Mouse (Mus musculus): ENCODE measurements around the gene Dnah11. TPM values are rescaled to one million over a fixed set of nuclear protein-coding genes. Genes with fewer than 3 reads are reported as not detected.

Gene Dnah11
- polyA plus RNA-seq (2012; rRNA removed): 0.53 and 1.1 TPM in 2 replicates

DNA sequence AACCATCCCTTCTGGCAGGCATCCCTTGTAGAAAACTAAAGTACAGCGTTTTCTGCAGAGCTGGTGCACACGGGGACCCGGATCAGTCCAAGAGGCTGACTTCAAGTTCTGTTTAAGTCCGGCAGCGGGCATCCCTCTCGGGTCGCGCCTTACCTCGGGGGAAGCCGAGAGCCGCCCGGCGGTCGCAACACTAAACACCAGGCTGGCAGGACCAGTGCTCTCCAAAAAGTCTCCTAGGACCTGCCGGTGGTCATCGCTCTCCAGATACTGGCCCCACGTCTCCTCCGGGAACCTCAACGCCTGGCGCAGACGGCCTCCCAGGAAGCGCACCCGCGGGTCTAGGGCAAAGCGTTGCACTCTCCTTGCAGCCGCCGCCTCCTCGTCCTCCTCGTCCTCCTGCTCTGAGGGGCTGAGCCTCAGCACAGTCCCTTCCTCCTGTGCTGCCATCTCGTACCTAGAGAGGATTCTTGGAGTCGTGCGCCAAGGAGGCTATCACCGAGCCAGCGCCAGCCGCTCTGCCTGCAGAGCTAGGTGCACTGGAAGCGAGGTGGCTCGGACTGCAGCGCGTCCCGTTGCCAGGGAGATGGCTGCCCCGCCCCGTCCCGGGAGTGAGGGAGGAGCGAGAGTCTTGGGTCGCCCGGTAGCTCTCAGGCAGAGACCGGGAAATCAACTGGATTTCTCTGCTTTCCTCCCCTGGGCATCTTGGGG lies at the start of gene Dnah11:
Dnah11 (minus strand) TSS at position 658 of the 708 bp plus-strand sequence.
- no peak for DNase-seq (ENCODE audit: low read depth)

DNA sequence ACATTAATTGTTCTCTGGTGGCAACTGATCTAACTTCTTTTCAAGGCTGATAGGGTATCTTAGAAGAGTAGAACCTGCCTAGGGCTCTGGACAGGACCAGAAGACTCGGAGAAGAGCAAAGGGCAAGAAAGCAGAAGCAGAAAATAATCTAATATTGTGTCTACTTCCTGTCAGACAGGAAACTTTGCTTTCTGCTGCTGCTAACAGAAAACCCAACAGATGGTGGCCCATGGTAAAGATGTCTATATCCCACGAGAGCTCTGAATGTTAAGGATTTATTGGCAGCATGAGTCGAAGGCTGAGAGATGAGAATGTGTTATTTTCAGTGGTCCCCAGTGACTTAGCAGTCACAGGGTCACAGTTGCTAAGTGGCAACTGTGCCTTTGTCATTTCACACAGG lies 22.3 kb upstream of the Dnah11 start:
- no peak for DNase-seq (ENCODE audit: low read depth)

GRCm38 (mm10) chr12:118220062-118220461 lies 21.2 kb upstream of the Dnah11 start:
- DNase-seq (ENCODE audit: low read depth): no peak

- no peak for DNase-seq (ENCODE audit: low read depth)
These were observed 13.3 kb upstream of the Dnah11 start for GRCm38 (mm10) chr12:118212163-118212562.

GRCm38 (mm10) chr12:118196583-118196982 lies 2.3 kb downstream of the Dnah11 start:
- DNase-seq (ENCODE audit: low read depth): no peak

GRCm38 (mm10) chr12:118189535-118189934 lies 9.3 kb downstream of the Dnah11 start:
- DNase-seq (ENCODE audit: low read depth): no peak

- no peak for DNase-seq (ENCODE audit: low read depth)
These were observed 11.2 kb downstream of the Dnah11 start for GRCm38 (mm10) chr12:118187663-118188062.

- no peak for DNase-seq (ENCODE audit: low read depth)
These were observed 11.9 kb downstream of the Dnah11 start for GRCm38 (mm10) chr12:118186881-118187489.

DNA sequence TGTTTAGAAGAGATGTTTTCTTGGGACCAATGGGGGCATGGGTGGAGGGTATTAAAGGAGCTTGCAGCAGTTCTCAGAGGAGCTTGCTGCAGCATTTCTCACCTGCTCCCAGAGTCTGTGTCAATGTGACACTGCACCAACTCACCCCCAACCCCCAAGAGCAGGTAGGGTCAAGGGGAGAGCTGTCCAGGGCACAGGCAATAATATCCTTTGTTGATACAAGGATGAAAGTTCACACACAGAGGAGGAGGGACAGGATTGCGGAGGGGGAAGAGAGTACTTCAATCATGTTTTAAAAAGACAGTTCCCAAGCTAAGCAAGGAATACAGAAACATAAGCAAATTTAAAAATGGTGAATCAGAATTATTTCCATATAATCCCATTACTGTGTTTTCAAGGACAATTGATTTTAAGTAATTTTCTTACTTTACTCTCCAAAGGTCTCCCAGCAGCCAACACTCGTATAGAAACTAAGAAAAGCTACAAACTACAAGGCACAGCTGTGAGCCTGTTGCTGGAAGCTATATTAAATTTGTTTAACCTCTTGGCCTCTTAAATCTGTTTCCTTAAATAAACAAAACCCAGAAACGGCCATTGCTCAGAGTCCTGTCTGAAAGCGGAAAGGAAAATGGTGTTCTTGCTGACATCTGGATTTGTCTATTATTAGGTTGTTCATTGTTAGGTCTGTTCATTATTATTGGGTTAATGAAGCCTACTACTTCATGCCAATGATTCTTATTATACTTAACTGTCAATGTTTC lies 12.5 kb downstream of the Dnah11 start:
- DNase-seq (ENCODE audit: low read depth): no peak

DNA sequence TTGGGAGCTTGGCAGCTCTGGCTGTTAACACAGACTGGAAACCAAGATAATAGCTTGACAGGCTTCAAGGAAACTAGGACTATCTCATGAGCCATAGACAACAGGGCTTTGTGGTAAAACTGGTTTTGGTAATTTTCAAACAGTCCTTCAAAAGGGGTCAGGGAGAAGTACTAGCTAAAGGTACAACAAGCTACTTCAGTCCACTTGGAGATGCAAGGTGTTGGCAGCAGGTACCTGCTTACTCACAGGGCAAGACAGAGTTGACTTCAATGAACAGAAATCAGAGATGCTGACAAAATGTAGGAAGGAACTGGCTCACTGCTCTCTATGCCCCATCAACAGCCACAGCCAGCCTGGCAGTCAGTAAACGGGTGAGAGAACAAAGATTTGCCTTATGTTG lies 14.1 kb downstream of the Dnah11 start:
- no peak for DNase-seq (ENCODE audit: low read depth)

- no peak for DNase-seq (ENCODE audit: low read depth)
These were observed 21.1 kb downstream of the Dnah11 start for GRCm38 (mm10) chr12:118177756-118178155.

DNA sequence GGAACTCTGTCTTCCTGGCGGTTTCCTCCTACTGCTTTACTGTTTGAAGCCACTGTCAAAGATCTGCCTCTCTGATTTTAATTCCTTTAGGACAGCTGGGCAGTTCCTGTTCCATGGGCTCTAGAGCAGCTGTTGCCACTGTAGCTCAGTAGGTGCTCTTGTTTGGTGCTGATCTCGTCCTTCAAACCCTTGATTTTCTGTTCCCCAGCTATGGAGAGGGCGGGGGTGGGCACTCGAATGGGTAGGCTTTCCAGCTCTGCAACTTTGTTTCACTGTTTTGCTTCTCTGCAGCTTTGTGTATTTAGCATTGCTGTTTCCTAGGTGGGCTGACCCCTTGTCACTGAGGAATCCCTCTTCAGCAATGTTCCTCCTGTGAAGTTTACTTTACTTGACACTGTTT lies 34.1 kb downstream of the Dnah11 start:
- no peak for DNase-seq (ENCODE audit: low read depth)

GRCm38 (mm10) chr12:118156986-118157385 lies 41.9 kb downstream of the Dnah11 start:
- no peak for DNase-seq (ENCODE audit: low read depth)

- no peak for DNase-seq (ENCODE audit: low read depth)
These were observed 51.3 kb downstream of the Dnah11 start for GRCm38 (mm10) chr12:118147521-118148033.

DNA sequence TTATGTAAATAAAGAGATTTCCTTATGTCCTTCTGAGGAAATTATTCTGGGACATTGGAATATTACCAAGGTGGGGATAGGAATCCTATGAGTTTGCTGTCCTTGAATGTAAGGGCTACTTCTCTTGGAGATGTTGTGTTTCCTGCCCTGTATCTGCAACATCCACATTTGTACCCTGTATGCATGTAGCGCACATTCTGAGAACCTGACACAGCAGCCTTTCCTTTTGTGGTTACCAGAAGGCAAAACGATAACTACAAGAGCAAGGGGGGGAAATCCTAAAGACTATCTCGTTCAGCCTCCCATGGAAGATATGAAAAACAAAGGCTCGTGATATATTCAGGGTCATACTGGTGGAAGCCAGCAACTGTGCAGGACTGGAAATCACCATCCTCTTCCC lies 70.7 kb downstream of the Dnah11 start:
- no peak for DNase-seq (ENCODE audit: low read depth)

DNA sequence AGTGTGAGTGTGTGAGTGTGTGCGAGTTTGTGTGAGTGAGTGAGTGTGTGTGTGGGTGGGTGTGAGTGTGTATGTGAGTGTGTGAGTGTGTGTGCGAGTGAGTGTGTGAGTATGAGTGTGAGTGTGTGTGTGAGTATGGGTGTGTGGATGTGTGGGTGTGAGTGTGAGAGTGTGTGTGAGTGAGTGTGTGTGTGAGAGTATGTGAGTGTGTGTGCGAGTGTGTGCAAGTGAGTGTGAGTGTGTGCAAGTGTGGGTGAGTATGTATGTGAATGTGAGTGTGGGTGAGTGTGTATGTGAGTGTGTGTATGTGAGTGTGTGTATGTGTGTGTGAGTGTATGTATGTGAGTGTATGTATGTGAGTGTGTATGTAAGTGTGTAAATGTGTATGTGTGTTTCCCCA lies 79.2 kb downstream of the Dnah11 start:
- no peak for DNase-seq (ENCODE audit: low read depth)

- no peak for DNase-seq (ENCODE audit: low read depth)
These were observed 86.2 kb downstream of the Dnah11 start for GRCm38 (mm10) chr12:118112599-118112998.

DNA sequence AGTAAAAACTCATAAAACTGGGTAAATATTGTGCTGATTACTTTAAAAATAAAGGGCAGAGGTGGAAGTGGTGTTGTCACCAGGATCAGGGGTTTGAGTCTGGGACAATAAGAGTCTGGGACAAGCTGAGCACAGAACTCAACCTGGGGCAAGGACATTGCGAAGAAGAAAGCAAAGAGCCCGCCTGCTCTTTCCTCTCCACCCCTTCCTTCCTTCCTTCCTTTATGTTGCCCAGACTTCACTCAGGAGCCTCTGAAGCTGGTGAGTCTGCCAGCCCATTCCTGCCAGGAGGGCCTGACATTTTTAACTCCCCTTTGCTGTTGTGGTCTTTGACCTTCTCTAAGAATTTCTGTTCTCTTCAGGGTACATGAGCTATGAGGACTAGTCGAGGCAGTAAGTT lies 86.9 kb downstream of the Dnah11 start:
- no peak for DNase-seq (ENCODE audit: low read depth)

GRCm38 (mm10) chr12:118107719-118108118 lies 91.1 kb downstream of the Dnah11 start:
- no peak for DNase-seq (ENCODE audit: low read depth)

- no peak for DNase-seq (ENCODE audit: low read depth)
These were observed 94.3 kb downstream of the Dnah11 start for GRCm38 (mm10) chr12:118104520-118104919.

DNA sequence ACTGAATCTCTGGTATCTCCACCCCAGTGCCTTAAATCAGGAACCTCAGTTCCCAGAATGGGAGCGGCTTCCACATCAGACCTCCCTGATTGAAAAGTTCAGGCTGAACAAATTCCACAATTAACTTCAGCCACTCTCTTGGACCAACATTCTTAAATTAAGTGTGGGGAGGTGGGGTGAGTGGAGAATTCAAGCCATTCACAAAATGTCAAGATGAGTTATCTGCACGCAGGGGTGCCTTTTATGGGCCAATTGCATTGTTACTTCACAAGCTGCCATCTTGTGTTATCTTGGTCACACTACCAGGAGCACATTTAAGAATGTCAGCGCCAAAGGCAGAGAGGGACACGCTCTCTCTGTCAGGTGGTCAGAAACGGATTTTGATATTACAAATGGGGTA lies 99.1 kb downstream of the Dnah11 start:
- DNase-seq (ENCODE audit: low read depth): no peak

DNA sequence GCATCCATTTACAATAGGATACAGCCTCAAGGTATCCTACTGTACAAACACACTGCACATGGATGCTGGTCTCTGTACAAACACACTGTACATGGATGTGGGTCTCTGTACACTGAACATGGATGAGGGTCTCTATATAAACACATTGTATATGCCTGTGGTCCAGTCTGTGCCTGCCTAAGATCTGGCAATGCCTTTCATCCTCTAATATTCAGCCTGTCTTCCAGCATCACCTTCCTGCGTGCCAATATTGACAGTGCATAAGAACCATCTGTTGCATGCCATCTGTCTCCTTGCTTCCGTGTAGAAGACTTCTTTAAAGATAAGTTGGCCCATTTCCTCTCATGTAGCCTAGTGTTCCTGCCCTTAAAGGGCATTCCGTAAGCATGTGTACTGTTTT lies 100.6 kb downstream of the Dnah11 start:
- DNase-seq (ENCODE audit: low read depth): no peak

DNA sequence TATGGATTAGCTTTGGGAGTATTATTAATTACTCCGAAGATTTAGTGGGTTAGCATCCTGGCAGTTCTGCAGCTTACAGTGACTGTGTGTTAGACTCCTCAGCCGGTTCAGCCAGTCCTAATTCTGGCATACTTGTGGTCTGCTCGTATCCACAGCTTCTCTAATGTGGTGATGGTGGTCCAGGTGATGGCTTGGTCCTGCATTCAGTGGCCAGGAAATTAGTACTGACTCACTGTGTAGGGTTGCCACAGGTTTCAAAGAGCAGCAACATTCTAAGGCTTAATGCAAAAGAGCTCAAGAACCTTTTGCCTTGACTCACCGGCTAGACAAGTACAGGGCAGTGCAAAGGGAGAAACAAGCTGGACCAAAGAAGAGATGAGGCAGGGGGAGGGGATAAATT lies 103.9 kb downstream of the Dnah11 start:
- DNase-seq (ENCODE audit: low read depth): no peak
